17 mouse cellular contexts compared by ENCODE assay signal in the genomic region with DNA sequence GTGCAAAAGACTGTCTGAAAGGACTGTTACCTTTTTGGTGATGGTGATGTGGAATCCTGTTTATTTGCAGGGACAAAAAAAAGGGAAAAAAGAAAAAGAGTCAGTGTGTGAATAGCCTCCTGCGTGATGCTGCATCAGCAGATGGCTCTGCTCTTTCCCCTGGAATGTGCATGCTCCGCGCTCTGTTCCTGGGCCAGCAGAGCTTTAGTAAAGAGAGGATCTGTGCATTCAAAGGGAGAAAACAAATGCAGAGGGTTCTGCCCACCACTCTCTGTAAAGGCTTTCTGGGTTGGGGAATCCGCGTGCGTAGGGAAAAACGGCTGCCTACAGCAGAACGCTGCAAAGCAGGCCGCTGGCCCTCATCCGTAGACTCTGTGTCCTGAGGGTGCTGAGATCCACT.
DNase-seq lines count a peak whose midpoint lies in the region; ATAC-seq and TF ChIP-seq lines count a peak whose summit lies in the region.
"Had no signal": no experiment of that assay in that cellular context is flagged by ENCODE, and none has a peak within 500 bp of the region (broad histone marks: within the 10 kb centered on the region; RNA-seq: fewer than 3 reads in every experiment).

No protein-coding gene starts in this region.

- peak; percentile 36 to 43 for DNase-seq in kidney, postnatal 4 days
- no peak for DNase-seq in kidney, adult 2 months
- peak; percentile 22 for DNase-seq in right cerebral cortex, postnatal 4 days
- DNase-seq in right cerebral cortex, postnatal 14 days = no peak
- DNase-seq in hindbrain, postnatal 0 days (ENCODE audit: low spot score) = peak; percentile 28
- no peak for DNase-seq in cerebellum, postnatal 10 days
- no peak for DNase-seq in spleen, adult 18-20 months
- DNase-seq: cerebellum, adult 9-10 months; heart, adult 11 months; kidney, adult 9 months had no signal

- 81% methylated on average over 10 of the region's 10 CpGs for WGBS in kidney, adult 2 months
- WGBS in hindbrain, postnatal 0 days = 54% methylated on average over 10 of the region's 10 CpGs
- 51% methylated on average over 10 of the region's 10 CpGs for WGBS in neural tube, embryonic 15.5 days

- no peaks in the 10 kb centered on the region for H3K4me1 ChIP-seq in kidney, adult 2 months (ENCODE audit: control insufficient read depth, insufficient read depth, low read length)
- peaks cover 8% of the 10 kb centered on the region for H3K4me1 ChIP-seq in hindbrain, postnatal 0 days (ENCODE audit: insufficient read depth, low read length)
- H3K4me1 ChIP-seq in neural tube, embryonic 15.5 days = peaks cover 26% of the 10 kb centered on the region; the same call in 1 of the 2 replicates
- H3K4me1 ChIP-seq: liver, embryonic 12.5 days; stomach, embryonic 15.5 days had no signal

- H3K9ac ChIP-seq in hindbrain, postnatal 0 days (replicated peaks; ENCODE audit: low read length) = no peak overlapping the region
- no peak overlapping the region for H3K9ac ChIP-seq in neural tube, embryonic 15.5 days (replicated peaks)
- H3K9ac ChIP-seq: liver, embryonic 12.5 days; lung, embryonic 15.5 days; stomach, embryonic 15.5 days had no signal

- H3K27me3 ChIP-seq in kidney, adult 2 months (replicated peaks; ENCODE audit: control insufficient read depth, insufficient read depth, low read length) = no peaks in the 10 kb centered on the region
- no peaks in the 10 kb centered on the region for H3K27me3 ChIP-seq in hindbrain, postnatal 0 days (ENCODE audit: insufficient read depth, low read length)
- no peaks in the 10 kb centered on the region for H3K27me3 ChIP-seq in neural tube, embryonic 15.5 days (replicated peaks)
- H3K27me3 ChIP-seq: liver, embryonic 12.5 days; lung, embryonic 15.5 days; stomach, embryonic 15.5 days had no signal

- no peak overlapping the region for H3K4me2 ChIP-seq in hindbrain, postnatal 0 days (ENCODE audit: low read depth, low read length)
- no peak overlapping the region for H3K4me2 ChIP-seq in neural tube, embryonic 15.5 days
- H3K4me2 ChIP-seq: liver, embryonic 12.5 days; lung, embryonic 15.5 days; stomach, embryonic 15.5 days had no signal

- no peak overlapping the region for H3K27ac ChIP-seq in kidney, adult 2 months (ENCODE audit: insufficient read depth, low read depth, low read length)
- H3K27ac ChIP-seq in hindbrain, postnatal 0 days = no peak overlapping the region
- H3K27ac ChIP-seq in neural tube, embryonic 15.5 days (replicated peaks) = 0 out of 2 replicates have a peak overlapping the region, but pooled peaks have one; percentile 29
- H3K27ac ChIP-seq: liver, embryonic 12.5 days; lung, embryonic 15.5 days; stomach, embryonic 15.5 days had no signal

- no peaks in the 10 kb centered on the region for H3K36me3 ChIP-seq in kidney, adult 2 months (ENCODE audit: control insufficient read depth, insufficient read depth, low read length)
- H3K36me3 ChIP-seq in hindbrain, postnatal 0 days (ENCODE audit: insufficient read depth, low read length) = no peaks in the 10 kb centered on the region
- H3K36me3 ChIP-seq in neural tube, embryonic 15.5 days = no peaks in the 10 kb centered on the region
- H3K36me3 ChIP-seq: G1E; liver, embryonic 12.5 days; lung, embryonic 15.5 days; stomach, embryonic 15.5 days had no signal

- no peak for TF ChIP-seq POLR2A in kidney, adult 2 months (IDR thresholded peaks at IDR 0.05; ENCODE audit: low read depth, low read length)

- no peaks in the 10 kb centered on the region for H3K9me3 ChIP-seq in hindbrain, postnatal 0 days (ENCODE audit: low read length)
- H3K9me3 ChIP-seq in neural tube, embryonic 15.5 days (replicated peaks) = no peaks in the 10 kb centered on the region
- H3K9me3 ChIP-seq: liver, embryonic 12.5 days; lung, embryonic 15.5 days; stomach, embryonic 15.5 days had no signal

- TF ChIP-seq CTCF in kidney, adult 2 months (conservative IDR thresholded peaks at IDR 0.05; ENCODE audit: insufficient read depth, insufficient read length, low read depth, low read length) = no peak
- TF ChIP-seq CTCF in hindbrain, postnatal 0 days (IDR thresholded peaks at IDR 0.05; ENCODE audit: low read depth) = no peak

- no peak for ATAC-seq in hindbrain, postnatal 0 days
- ATAC-seq in neural tube, embryonic 15.5 days (ENCODE audit: low FRiP score) = no peak
- ATAC-seq: liver, embryonic 12.5 days had no signal

- no peak overlapping the region for H3K4me3 ChIP-seq in kidney, adult 2 months (ENCODE audit: insufficient read depth, low read depth, low read length)
- H3K4me3 ChIP-seq in hindbrain, postnatal 0 days (ENCODE audit: low read length) = no peak overlapping the region
- no peak overlapping the region for H3K4me3 ChIP-seq in neural tube, embryonic 15.5 days (replicated peaks)
- H3K4me3 ChIP-seq: erythroblast, embryonic 14.5 days; liver, embryonic 12.5 days; lung, embryonic 15.5 days; myocyte; stomach, embryonic 15.5 days had no signal

Comparison
In these comparisons a context has a peak if more than half of its experiments do, and no peak if none do; other contexts are left out.
1. DNase-seq: peak in kidney, postnatal 4 days (2 of 2), right cerebral cortex, postnatal 4 days (single experiment) and hindbrain, postnatal 0 days (single experiment); none in kidney, adult 2 months (single experiment), right cerebral cortex, postnatal 14 days (single experiment), cerebellum, postnatal 10 days (0 of 2) and spleen, adult 18-20 months (0 of 2).